Mouse (Mus musculus) layer of hippocampus, postnatal 10 days (tissue): Measurements from ENCODE around the gene Tvp23a. TPM values are rescaled to one million over a fixed set of nuclear protein-coding genes. Genes with fewer than 3 reads are reported as not detected.

ENCODE experiments used
- DNase-seq, 2 experiments: peaks; one replicate each; pipeline ENCODE4 v3.0.0; 2021; ENCODE audit warnings: low spot score in 2 of 2
- total RNA-seq, 2 experiments: library from RNA; stranded (reverse); gene quantifications; 2 replicates each; pipeline ENCODE4 v1.2.3; 2021

Gene Tvp23a
- total RNA-seq, 2 experiments from 2014 or later: 37.9 to 42.0 TPM

DNA sequence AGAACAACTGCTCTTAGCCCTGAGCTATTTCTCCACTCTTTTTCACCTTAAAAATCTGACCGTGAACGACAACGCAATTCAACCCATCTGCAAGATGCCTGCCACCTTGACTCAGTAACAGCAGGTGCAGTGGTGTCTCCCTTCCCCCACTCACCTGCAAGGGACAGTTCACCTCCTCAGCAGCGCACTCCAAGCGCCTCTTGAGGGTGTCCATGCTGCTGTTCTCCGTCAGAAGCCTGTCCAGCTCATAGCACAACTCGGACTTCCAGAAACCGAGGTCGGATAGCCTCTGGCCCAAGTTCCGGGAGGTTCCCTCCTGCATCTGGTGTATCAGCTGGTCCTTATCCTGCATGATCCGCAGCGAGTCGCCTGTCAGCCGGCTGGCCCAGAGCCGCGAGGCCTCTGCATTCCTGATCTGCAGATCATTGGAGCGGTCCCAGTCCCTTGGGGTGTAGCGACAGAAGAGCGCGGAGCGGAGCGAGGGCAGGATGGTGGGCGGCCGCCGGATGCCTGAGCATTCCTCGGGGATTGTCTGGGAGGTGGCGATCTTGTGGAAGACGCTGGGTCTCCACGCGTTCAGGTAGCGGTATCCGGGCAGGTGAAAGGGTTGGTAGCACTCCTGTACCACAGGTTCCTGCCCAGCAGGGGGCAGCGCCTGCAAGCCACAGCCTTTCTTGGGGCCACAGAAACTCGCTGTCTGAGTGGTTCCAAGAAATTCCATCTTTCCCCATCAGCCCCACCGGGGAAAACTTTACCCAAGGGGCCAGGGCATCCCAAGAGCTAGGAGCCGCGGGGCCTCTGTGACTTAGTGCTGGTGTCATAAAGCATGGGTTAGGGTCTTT lies 52.2 kb downstream of the Tvp23a start, which contains the start of gene Tekt5:
Gene Tekt5, minus strand, starts transcription at position 792 of the 842 bp plus-strand sequence.
- peak; percentile 40 to 46 for DNase-seq

DNA sequence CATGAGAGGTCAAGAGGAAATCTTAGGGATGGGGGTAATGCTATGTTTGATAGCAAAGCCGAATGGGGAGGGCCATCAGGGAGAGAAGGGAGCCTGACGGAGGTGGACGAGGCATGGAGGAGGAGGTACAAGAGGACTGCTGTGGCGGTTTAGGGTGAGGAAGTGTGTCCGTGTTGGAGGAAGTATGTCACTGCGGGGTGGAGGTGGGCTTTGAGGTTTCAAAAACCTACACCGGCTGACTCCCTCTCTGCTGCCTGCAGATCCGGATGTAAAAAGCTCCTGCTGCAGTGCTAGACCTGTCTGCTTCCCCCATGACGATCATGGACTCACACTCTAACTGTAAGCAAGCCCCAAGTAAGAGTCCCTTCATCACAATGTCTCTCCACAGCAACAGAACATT lies 54.6 kb downstream of the Tvp23a start:
- no peak for DNase-seq

- no peak for DNase-seq
Observed at GRCm38 (mm10) chr16:10388634-10389365, 58.4 kb downstream of the Tvp23a start.

DNA sequence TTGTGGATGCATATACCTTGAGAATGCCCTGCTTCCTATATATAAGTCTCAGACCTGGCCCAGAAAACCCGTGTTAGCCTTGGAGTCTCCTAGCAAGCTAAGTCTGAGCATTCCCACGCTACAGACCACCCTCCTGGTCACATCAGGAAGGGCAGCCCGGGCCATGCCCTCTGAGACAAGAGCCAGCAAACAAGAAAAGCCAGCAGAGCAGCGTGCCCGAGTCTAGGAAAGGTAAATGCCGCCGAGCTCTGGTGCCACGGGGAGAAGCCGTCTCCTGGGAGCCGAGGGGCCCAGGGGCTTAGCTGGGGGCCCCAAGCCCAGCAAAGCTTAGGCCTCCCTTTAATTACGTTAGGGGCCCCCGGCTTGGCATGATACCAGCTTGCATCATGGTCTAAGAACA lies 61.9 kb downstream of the Tvp23a start:
- no peak for DNase-seq

GRCm38 (mm10) chr16:10384544-10384943 lies 62.6 kb downstream of the Tvp23a start:
- DNase-seq: no peak

- no peak for DNase-seq
Observed at GRCm38 (mm10) chr16:10384060-10384497, 63.1 kb downstream of the Tvp23a start.

- DNase-seq: no peak
Observed at GRCm38 (mm10) chr16:10379531-10379930, 67.6 kb downstream of the Tvp23a start.

DNA sequence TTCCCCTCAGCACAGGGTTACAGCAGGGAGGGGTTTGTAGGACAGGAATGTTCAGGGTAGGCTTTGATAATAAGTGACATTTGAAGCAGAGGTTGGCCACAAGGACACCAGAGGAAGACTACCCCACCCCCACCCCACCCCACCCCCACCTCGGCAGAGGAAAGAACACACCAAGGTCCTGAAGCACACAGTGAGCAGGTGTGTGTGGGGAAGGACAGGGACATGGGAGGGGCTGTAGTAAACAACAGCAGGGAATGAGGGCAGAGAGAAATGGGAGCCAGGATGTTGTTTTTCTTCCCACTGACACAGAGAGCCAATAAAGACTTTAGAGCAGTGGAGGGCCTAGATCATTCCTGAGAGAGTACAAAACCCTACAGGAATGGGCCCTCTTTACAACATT lies 69.9 kb downstream of the Tvp23a start:
- DNase-seq: no peak

DNA sequence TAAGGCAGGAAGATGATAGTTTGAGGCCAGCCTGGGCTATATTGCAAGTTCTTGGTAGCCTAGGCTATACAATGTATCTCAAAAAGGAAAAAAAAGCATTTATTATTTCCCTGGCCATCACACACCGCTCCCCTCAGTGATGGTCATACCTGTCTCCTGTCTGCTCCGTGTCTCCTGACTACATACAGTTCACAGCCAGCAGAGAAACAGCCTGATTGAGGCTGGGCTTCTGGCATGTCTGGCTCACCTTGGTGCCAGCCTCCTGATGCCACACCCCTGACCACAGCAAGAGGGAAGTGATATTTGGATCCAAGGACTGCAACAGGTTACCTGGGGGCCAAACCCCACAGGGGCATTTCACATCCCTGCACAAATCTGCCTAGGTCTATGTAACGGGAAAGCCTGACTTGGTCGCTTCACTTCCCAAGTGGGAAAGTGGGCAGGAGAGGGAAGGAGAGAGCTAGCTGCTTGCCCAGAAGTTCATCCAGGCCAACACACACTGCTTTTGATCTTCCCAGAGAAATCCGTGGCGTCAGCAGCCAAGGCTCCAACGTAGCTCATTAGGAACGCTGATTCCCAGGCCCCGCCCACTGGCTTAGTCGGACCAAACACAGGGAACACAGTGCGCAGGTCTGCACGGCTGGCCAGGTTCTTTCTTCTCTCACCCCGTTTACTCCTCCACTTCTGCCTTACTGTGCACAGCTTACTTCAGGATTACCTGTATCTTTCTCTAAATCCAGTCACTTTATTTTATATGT lies 72.7 kb downstream of the Tvp23a start:
- peak; percentile 38 to 56 for DNase-seq

DNA sequence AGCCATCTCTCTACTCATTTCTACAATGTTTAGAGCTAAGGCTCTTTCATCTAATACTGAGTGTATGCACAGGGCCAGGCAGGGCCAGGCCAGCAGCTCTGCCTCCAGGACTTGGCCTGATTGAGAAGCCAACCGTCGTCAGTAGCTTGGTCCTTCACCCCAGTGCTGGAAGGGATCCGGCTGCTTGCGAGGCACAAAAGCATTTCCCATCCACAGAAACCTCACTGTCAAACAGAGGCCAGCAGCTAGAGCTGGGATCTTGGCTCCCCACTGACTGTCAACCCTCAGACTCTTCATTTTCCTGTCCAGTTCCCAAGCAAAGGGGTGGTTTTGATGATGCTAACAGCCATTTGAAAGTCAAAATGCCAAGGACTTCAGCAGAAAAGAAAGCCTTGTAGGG lies 74.8 kb downstream of the Tvp23a start:
- DNase-seq: no peak

Other genes starting within 250 kb of the Tvp23a start
- 10 to 100 TPM; 42.3 to 43.0 TPM for gene Emp2, start 133.4 kb downstream of the Tvp23a start, total RNA-seq
- 1 to 10 TPM; 6.2 to 8.4 TPM for gene Tekt5, start 51.9 kb downstream of the Tvp23a start, total RNA-seq
- 10 to 100 TPM; 12.5 to 15.6 TPM for gene Nubp1, start 35.4 kb downstream of the Tvp23a start, total RNA-seq
- under 1 TPM; 0.07 to 0.16 TPM for gene Ciita, start 32.7 kb upstream of the Tvp23a start, total RNA-seq
- gene Dexi, start 95.7 kb upstream of the Tvp23a start, total RNA-seq: 10 to 100 TPM; 33.0 to 35.5 TPM
- 10 to 100 TPM; 66.8 to 71.6 TPM for gene Clec16a, start 98.0 kb upstream of the Tvp23a start, total RNA-seq